Mouse (Mus musculus): ENCODE results near the gene Olfr1014. TPM values are rescaled to one million over a fixed set of nuclear protein-coding genes. Genes with fewer than 3 reads are reported as not detected.

Gene Olfr1014
- polyA plus RNA-seq, 1 experiment from 2014 or later = not detected

DNA sequence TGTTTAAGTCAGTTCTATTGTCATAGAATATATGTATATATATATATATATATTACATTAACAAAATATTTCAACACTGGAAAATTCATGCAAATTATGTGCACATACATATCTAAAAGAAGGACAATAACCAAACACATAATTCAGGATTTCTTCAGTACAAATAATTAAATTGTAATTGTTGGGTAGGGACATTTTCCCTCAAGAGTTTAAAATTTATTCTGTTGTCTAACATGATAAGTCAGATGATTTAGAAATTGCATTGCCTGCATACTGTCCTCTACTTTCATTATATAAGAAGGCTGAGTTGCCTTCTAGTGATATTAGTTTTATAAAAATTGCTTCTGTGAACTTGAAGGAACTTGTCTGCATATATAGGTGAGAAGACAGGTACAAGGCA, 45.7 kb downstream of the Olfr1014 start, which contains the start of gene Olfr1018:
TSS of gene Olfr1018 (plus strand) at position 301 of the 400 bp plus-strand sequence.
- no peaks in the 10 kb centered on the region for H3K36me3 ChIP-seq (ENCODE audit: control insufficient read depth, insufficient read depth, low read length)
- no peaks in the 10 kb centered on the region for H3K4me1 ChIP-seq (replicated peaks; ENCODE audit: control insufficient read depth, insufficient read depth, low read length)
- no peak within 1 kb of the TSS for H3K4me2 ChIP-seq
- no peak within 1 kb of the TSS for H3K4me3 ChIP-seq (ENCODE audit: low read depth, low read length)
- H3K9ac ChIP-seq (ENCODE audit: low read depth, low read length) = no peak within 1 kb of the TSS
- no peak within 1 kb of the TSS for H3K27ac ChIP-seq (ENCODE audit: low read depth, low read length)
- no peak for DNase-seq (ENCODE audit: low spot score)
- no peak for ATAC-seq (replicated peaks; ENCODE audit: low FRiP score)
- H3K27me3 ChIP-seq (replicated peaks; ENCODE audit: control insufficient read depth, insufficient read depth, low read length) = no peaks in the 10 kb centered on the region
- H3K9me3 ChIP-seq (ENCODE audit: control insufficient read depth, low read length) = no peaks in the 10 kb centered on the region

Other genes starting within 250 kb of the Olfr1014 start
- gene Olfr996, start 193.5 kb upstream of the Olfr1014 start, polyA plus RNA-seq (2014; fragmentation: Nextera tagmentation; extraction: Ambion mirVana) = not detected in 2 replicates
- not detected in 2 replicates for gene Olfr998, start 183.8 kb upstream of the Olfr1014 start, polyA plus RNA-seq (2014; fragmentation: Nextera tagmentation; extraction: Ambion mirVana)
- not detected in 2 replicates for gene Olfr1000, start 160.8 kb upstream of the Olfr1014 start, polyA plus RNA-seq (2014; fragmentation: Nextera tagmentation; extraction: Ambion mirVana)
- gene Olfr1002, start 122.0 kb upstream of the Olfr1014 start, polyA plus RNA-seq (2014; fragmentation: Nextera tagmentation; extraction: Ambion mirVana) = not detected in 2 replicates
- not detected in 2 replicates for gene Olfr154, start 108.3 kb upstream of the Olfr1014 start, polyA plus RNA-seq (2014; fragmentation: Nextera tagmentation; extraction: Ambion mirVana)
- gene Olfr1006, start 93.9 kb upstream of the Olfr1014 start, polyA plus RNA-seq (2014; fragmentation: Nextera tagmentation; extraction: Ambion mirVana) = not detected in 2 replicates
- gene Olfr1008, start 83.3 kb upstream of the Olfr1014 start, polyA plus RNA-seq (2014; fragmentation: Nextera tagmentation; extraction: Ambion mirVana) = not detected in 2 replicates
- not detected in 2 replicates for gene Olfr1009, start 57.3 kb upstream of the Olfr1014 start, polyA plus RNA-seq (2014; fragmentation: Nextera tagmentation; extraction: Ambion mirVana)
- gene Olfr1012, start 9.9 kb upstream of the Olfr1014 start, polyA plus RNA-seq (2014; fragmentation: Nextera tagmentation; extraction: Ambion mirVana) = not detected in 2 replicates
- gene Olfr1013, start 5.6 kb upstream of the Olfr1014 start, polyA plus RNA-seq (2014; fragmentation: Nextera tagmentation; extraction: Ambion mirVana) = not detected in 2 replicates
- gene Olfr1015, start 9.3 kb downstream of the Olfr1014 start, polyA plus RNA-seq (2014; fragmentation: Nextera tagmentation; extraction: Ambion mirVana) = not detected in 2 replicates
- gene Olfr1016, start 29.8 kb downstream of the Olfr1014 start, polyA plus RNA-seq (2014; fragmentation: Nextera tagmentation; extraction: Ambion mirVana) = not detected in 2 replicates
- gene Olfr1018, start 45.8 kb downstream of the Olfr1014 start, polyA plus RNA-seq (2014; fragmentation: Nextera tagmentation; extraction: Ambion mirVana) = not detected in 2 replicates
- gene Olfr1019, start 72.8 kb downstream of the Olfr1014 start, polyA plus RNA-seq (2014; fragmentation: Nextera tagmentation; extraction: Ambion mirVana) = not detected in 2 replicates
- gene Olfr1020, start 74.3 kb downstream of the Olfr1014 start, polyA plus RNA-seq (2014; fragmentation: Nextera tagmentation; extraction: Ambion mirVana) = not detected in 2 replicates
- gene Olfr1022, start 95.9 kb downstream of the Olfr1014 start, polyA plus RNA-seq (2014; fragmentation: Nextera tagmentation; extraction: Ambion mirVana) = not detected in 2 replicates
- gene Olfr1023, start 112.9 kb downstream of the Olfr1014 start, polyA plus RNA-seq (2014; fragmentation: Nextera tagmentation; extraction: Ambion mirVana) = not detected in 2 replicates
- not detected in 2 replicates for gene Olfr1024, start 132.3 kb downstream of the Olfr1014 start, polyA plus RNA-seq (2014; fragmentation: Nextera tagmentation; extraction: Ambion mirVana)
- gene Olfr1025-ps1, start 142.5 kb downstream of the Olfr1014 start, polyA plus RNA-seq (2014; fragmentation: Nextera tagmentation; extraction: Ambion mirVana) = not detected in 2 replicates
- gene Olfr1026, start 148.8 kb downstream of the Olfr1014 start, polyA plus RNA-seq (2014; fragmentation: Nextera tagmentation; extraction: Ambion mirVana) = not detected in 2 replicates
- not detected in 2 replicates for gene Olfr1028, start 177.7 kb downstream of the Olfr1014 start, polyA plus RNA-seq (2014; fragmentation: Nextera tagmentation; extraction: Ambion mirVana)
- gene Olfr1029, start 201.2 kb downstream of the Olfr1014 start, polyA plus RNA-seq (2014; fragmentation: Nextera tagmentation; extraction: Ambion mirVana) = not detected in 2 replicates
- gene Olfr1030, start 206.6 kb downstream of the Olfr1014 start, polyA plus RNA-seq (2014; fragmentation: Nextera tagmentation; extraction: Ambion mirVana) = not detected in 2 replicates
- gene Olfr1031, start 217.6 kb downstream of the Olfr1014 start, polyA plus RNA-seq (2014; fragmentation: Nextera tagmentation; extraction: Ambion mirVana) = not detected in 2 replicates
- not detected in 2 replicates for gene Olfr1032, start 232.8 kb downstream of the Olfr1014 start, polyA plus RNA-seq (2014; fragmentation: Nextera tagmentation; extraction: Ambion mirVana)
- 0.60 and 0.88 TPM in 2 replicates for gene Olfr1033, start 247.9 kb downstream of the Olfr1014 start, polyA plus RNA-seq (2014; fragmentation: Nextera tagmentation; extraction: Ambion mirVana)